Mouse (Mus musculus) erythroblast, embryonic 14.5 days (primary cell): ENCODE measurements around the gene Slc2a2. TPM values are rescaled to one million over a fixed set of nuclear protein-coding genes. Genes with fewer than 3 reads are reported as not detected.

Experiments
- H3K27me3 ChIP-seq: 2 replicates; pipeline ENCODE4 v1.6.1; 2012; ENCODE audit warnings: inconsistent platforms; ENCODE audit not compliant: control insufficient read depth
- H3K36me3 ChIP-seq: 2 replicates; pipeline ENCODE4 v1.6.1; 2012; ENCODE audit warnings: mild to moderate bottlenecking, inconsistent platforms; ENCODE audit not compliant: control insufficient read depth
- H3K4me1 ChIP-seq: 2 replicates; pipeline ENCODE4 v1.6.1; 2012; ENCODE audit warnings: inconsistent platforms; ENCODE audit not compliant: control insufficient read depth
- H3K4me3 ChIP-seq: replicated peaks from 2 replicates; pipeline ENCODE3; 2012; ENCODE audit warnings: moderate library complexity, mild to moderate bottlenecking, inconsistent platforms
- H3K9me3 ChIP-seq: 2 replicates; pipeline ENCODE4 v1.6.1; 2012; ENCODE audit warnings: low read length, inconsistent platforms, mixed read lengths; ENCODE audit not compliant: control insufficient read depth
- GATA1 ChIP-seq: IDR thresholded peaks from 2 replicates; pipeline ENCODE4 v1.6.1; 2012; ENCODE audit warnings: low read length, inconsistent platforms, mixed read lengths
- TAL1 ChIP-seq: IDR thresholded peaks from 3 replicates; pipeline ENCODE4 v1.6.1; 2012; ENCODE audit warnings: low read length, inconsistent platforms, mixed read lengths
- polyA plus RNA-seq: library from polyadenylated mRNA; stranded (reverse); fragments of >175 nt; gene quantifications from 2 replicates; pipeline ENCODE4 v1.2.3, GENCODE M21; 2012

Slc2a2 gene
- 0.01 TPM in 1 of 2 replicates, not detected in the other for polyA plus RNA-seq

- no peak for TF ChIP-seq TAL1
- no peak for TF ChIP-seq GATA1
- H3K27me3 ChIP-seq: no peaks in the 10 kb centered on the region
- no peaks in the 10 kb centered on the region for H3K4me1 ChIP-seq
- peak within 1 kb of the TSS; percentile 27 for H3K4me3 ChIP-seq
- H3K9me3 ChIP-seq: no peaks in the 10 kb centered on the region
- no peaks in the 10 kb centered on the region for H3K36me3 ChIP-seq
Observed at GRCm38 (mm10) chr3:28697797-28698196, at the start of gene Slc2a2. TSS of gene Slc2a2 (plus strand) at chr3:28697903.

DNA sequence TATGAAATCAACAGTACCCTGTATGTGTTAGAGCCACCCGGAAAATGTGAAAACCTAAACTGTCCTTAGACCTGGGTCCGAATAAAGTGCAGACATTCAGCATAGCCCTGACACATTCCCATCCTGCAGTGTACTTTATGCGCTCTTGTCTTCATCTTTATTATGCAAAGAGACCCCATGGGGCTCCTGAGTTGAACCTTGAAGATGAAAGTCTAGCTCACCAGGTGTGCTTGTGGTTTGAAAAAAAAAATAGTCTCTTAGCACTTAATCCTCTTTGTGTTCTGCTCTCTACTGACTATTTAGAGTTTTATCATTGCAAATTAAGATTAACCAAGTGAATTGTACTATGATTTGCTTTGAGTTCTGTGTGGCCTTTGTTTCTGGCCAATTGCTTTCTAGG lies 45.1 kb upstream of the Slc2a2 start:
- TF ChIP-seq TAL1: no peak
- TF ChIP-seq GATA1: no peak

GRCm38 (mm10) chr3:28653043-28653442 lies 44.7 kb upstream of the Slc2a2 start:
- H3K9me3 ChIP-seq: no peaks in the 10 kb centered on the region
- H3K4me1 ChIP-seq: no peaks in the 10 kb centered on the region
- no peak for TF ChIP-seq TAL1
- no peak for TF ChIP-seq GATA1
- H3K4me3 ChIP-seq: no peak overlapping the region
- H3K36me3 ChIP-seq: no peaks in the 10 kb centered on the region
- H3K27me3 ChIP-seq: no peaks in the 10 kb centered on the region

More for the DNA sequence above, 45.1 kb upstream of the Slc2a2 start:
- Histone ChIP-seq H3K4me3 (no peak overlapping the region), H3K27me3 (no peaks in the 10 kb centered on the region), H3K4me1 (no peaks in the 10 kb centered on the region), H3K9me3 (no peaks in the 10 kb centered on the region), H3K36me3 (no peaks in the 10 kb centered on the region)

DNA sequence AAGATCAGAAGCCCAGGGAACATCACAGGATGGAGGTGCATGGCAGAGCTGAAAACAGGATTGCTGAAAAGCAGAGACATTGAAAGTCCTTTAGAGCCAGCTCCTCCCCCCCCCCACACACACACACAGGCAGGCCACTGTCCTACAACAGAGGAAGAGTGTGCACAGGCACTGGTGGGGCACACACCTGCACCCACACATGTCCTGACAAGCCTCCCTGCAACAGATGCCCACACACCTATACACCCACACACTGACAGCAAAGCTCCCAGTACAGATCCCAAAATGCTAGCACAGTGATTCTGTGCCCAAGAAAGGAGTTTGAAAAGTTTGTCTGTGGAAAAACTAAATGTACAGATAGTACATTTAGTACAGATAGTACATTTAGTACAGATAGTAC lies 43.0 kb upstream of the Slc2a2 start:
- no peaks in the 10 kb centered on the region for H3K27me3 ChIP-seq
- no peaks in the 10 kb centered on the region for H3K36me3 ChIP-seq
- no peak overlapping the region for H3K4me3 ChIP-seq
- H3K9me3 ChIP-seq: no peaks in the 10 kb centered on the region
- TF ChIP-seq TAL1: no peak
- TF ChIP-seq GATA1: no peak
- H3K4me1 ChIP-seq: no peaks in the 10 kb centered on the region

DNA sequence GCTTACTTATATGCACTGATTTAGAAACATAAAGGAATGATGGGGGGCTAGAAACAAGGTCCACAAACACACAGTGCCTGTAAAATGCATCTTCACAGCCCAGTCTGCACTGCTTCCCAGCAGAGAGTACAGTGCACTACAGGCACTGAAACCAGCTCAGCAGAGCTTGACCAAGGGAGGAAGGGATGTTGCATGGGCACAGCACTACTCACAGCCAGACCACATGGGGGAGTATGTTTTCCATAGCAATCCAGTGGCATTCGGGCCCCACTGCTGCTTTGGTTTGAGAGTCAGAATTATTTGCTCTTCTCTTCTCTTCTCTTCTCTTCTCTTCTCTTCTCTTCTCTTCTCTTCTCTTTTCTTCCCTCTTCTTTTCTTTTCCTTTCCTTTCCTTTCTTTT lies 39.4 kb upstream of the Slc2a2 start:
- no peaks in the 10 kb centered on the region for H3K27me3 ChIP-seq
- H3K36me3 ChIP-seq: no peaks in the 10 kb centered on the region
- H3K9me3 ChIP-seq: no peaks in the 10 kb centered on the region
- H3K4me1 ChIP-seq: no peaks in the 10 kb centered on the region
- H3K4me3 ChIP-seq: no peak overlapping the region
- no peak for TF ChIP-seq GATA1
- no peak for TF ChIP-seq TAL1

DNA sequence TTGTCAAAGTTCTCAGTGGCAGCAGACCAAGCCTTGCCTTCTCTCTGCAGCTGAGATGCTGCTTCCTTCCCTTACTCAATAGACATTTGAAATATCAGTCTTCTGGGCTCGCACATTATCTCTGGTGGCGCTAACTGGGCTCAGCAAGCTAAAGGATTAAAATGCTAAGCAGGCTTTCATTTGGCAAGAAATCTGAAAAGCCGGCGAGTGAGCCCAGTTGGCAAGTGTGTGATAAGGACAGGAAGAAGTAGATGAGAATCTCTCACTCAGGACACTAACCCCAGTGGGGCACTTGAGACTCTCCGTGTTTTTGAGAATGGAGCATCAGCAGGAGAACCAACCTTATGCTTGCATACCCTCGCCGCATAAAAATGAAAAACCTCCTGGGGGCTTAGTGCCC lies 16.9 kb upstream of the Slc2a2 start:
- H3K9me3 ChIP-seq: 0 out of 2 replicates have a peak, but pooled peaks cover 2% of the 10 kb centered on the region
- H3K27me3 ChIP-seq: no peaks in the 10 kb centered on the region
- no peaks in the 10 kb centered on the region for H3K4me1 ChIP-seq
- TF ChIP-seq GATA1: no peak
- TF ChIP-seq TAL1: no peak
- H3K4me3 ChIP-seq: no peak overlapping the region
- H3K36me3 ChIP-seq: no peaks in the 10 kb centered on the region

GRCm38 (mm10) chr3:28681866-28682265 lies 15.8 kb upstream of the Slc2a2 start:
- TF ChIP-seq GATA1 (no peak), TAL1 (no peak)
- no peaks in the 10 kb centered on the region for H3K36me3 ChIP-seq
- no peak overlapping the region for H3K4me3 ChIP-seq
- no peaks in the 10 kb centered on the region for H3K4me1 ChIP-seq
- no peaks in the 10 kb centered on the region for H3K27me3 ChIP-seq
- 0 out of 2 replicates have a peak, but pooled peaks cover 2% of the 10 kb centered on the region for H3K9me3 ChIP-seq

DNA sequence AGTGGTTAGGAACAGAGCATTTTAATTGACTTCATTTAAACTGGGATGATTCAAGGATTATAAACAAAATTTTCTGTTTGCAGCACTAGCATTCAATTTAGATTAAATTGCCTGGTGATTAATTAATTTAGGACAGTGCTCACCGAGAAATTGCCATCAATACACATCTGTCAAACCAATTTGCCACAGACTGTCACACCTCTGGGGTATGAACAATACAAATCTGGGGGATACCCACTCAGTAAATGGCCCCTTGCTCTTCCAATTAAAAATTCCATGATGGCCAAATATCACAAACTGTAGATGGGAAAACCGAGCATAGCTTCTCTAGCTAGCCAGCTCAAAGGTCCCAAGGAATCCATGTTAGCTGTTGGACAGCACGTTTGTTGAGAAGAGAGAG lies 15.3 kb upstream of the Slc2a2 start:
- Histone ChIP-seq H3K36me3 (no peaks in the 10 kb centered on the region), H3K4me3 (no peak overlapping the region), H3K9me3 (0 out of 2 replicates have a peak, but pooled peaks cover 2% of the 10 kb centered on the region), H3K4me1 (no peaks in the 10 kb centered on the region), H3K27me3 (no peaks in the 10 kb centered on the region)
- no peak for TF ChIP-seq TAL1

DNA sequence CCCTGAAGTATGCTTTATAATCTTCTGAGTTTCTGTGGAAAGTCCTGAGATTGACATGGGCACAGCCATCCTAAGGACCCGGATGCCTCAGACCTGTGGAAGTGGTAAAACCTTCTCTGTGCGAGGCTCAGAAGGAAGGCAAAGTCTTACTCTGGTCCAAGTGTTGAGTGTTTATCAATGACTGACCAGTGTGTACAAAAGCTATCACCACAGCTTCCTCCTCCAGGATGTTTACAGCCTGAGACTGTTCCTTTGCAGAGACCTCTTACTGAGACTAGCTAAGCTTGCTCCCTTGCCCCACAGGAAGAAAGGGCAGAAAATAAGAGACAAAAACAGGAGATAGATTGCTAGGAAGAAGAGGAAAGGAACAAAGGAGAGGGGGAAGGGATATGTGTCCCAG lies 12.2 kb upstream of the Slc2a2 start:
- TF ChIP-seq GATA1: no peak
- TF ChIP-seq TAL1: no peak
- Histone ChIP-seq H3K9me3 (no peaks in the 10 kb centered on the region), H3K36me3 (no peaks in the 10 kb centered on the region), H3K4me1 (no peaks in the 10 kb centered on the region), H3K27me3 (no peaks in the 10 kb centered on the region), H3K4me3 (no peak overlapping the region)

- H3K27me3 ChIP-seq: no peaks in the 10 kb centered on the region
- H3K36me3 ChIP-seq: no peaks in the 10 kb centered on the region
- no peaks in the 10 kb centered on the region for H3K9me3 ChIP-seq
- no peak overlapping the region for H3K4me3 ChIP-seq
- no peaks in the 10 kb centered on the region for H3K4me1 ChIP-seq
- TF ChIP-seq TAL1 (no peak), GATA1 (no peak)
Observed at GRCm38 (mm10) chr3:28694811-28695210, 2.9 kb upstream of the Slc2a2 start.
